Mouse (Mus musculus) lung, postnatal 0 days (tissue): ENCODE data around the gene Rps25. TPM values are rescaled to one million over a fixed set of nuclear protein-coding genes. Genes with fewer than 3 reads are reported as not detected.
"Not testable (repeated sequence)": the region's sequence is repeated elsewhere in the genome, so short reads cannot be mapped to it uniquely, and the experiment has no call there.

Source experiments
- ATAC-seq: fragments of 200-750 bp; cut with Nextera tagmentation; 2 replicates; pipeline ENCODE4 v1.8.0; 2017; ENCODE audit warnings: moderate library complexity
- DNase-seq: peaks from one replicate; pipeline ENCODE4 v3.0.0-alpha.2; 2016; ENCODE audit warnings: low spot score
- H3K27ac ChIP-seq: fragments of 300-500 bp; sonication (generic); 2 replicates; pipeline ENCODE4 v1.5.1; 2014; ENCODE audit warnings: antibody characterized with exemption, mild to moderate bottlenecking, low read length, mixed read lengths
- H3K27me3 ChIP-seq: fragments of 300-500 bp; sonication (generic); replicated peaks from 2 replicates; pipeline ENCODE4 v1.6.1; 2014; ENCODE audit warnings: low read length, mixed read lengths; ENCODE audit not compliant: insufficient read depth
- H3K36me3 ChIP-seq: fragments of 300-500 bp; sonication (generic); 2 replicates; pipeline ENCODE4 v1.6.1; 2014; ENCODE audit warnings: low read length, mixed read lengths; ENCODE audit not compliant: insufficient read depth
- H3K4me1 ChIP-seq: fragments of 300-500 bp; sonication (generic); 2 replicates; pipeline ENCODE4 v1.6.1; 2014; ENCODE audit warnings: antibody characterized with exemption, low read depth, low read length, mixed read lengths; ENCODE audit not compliant: insufficient read depth
- H3K4me2 ChIP-seq: fragments of 300-500 bp; sonication (generic); replicated peaks from 2 replicates; pipeline ENCODE4 v1.6.1; 2014; ENCODE audit warnings: low read depth, mild to moderate bottlenecking, low read length, moderate library complexity, mixed read lengths
- H3K4me3 ChIP-seq: fragments of 300-500 bp; sonication (generic); 2 replicates; pipeline ENCODE4 v1.5.1; 2014; ENCODE audit warnings: low read depth, low read length
- H3K9ac ChIP-seq: fragments of 300-500 bp; sonication (generic); replicated peaks from 2 replicates; pipeline ENCODE4 v1.6.1; 2014; ENCODE audit warnings: low read depth, mild to moderate bottlenecking
- H3K9me3 ChIP-seq: fragments of 300-500 bp; sonication (generic); 2 replicates; pipeline ENCODE4 v1.6.1; 2016; ENCODE audit warnings: low read length, mixed read lengths
- CTCF ChIP-seq: IDR thresholded peaks from 2 replicates; pipeline ENCODE4 v1.5.1; 2016; ENCODE audit warnings: antibody characterized with exemption, mild to moderate bottlenecking
- EP300 ChIP-seq: IDR thresholded peaks from 2 replicates; pipeline ENCODE4 v1.6.1; 2016; ENCODE audit warnings: antibody characterized with exemption, mild to moderate bottlenecking, control low read depth
- WGBS: fragments of 180-500 bp; shearing (Covaris S2); extraction: QIAGEN DNeasy Blood & Tissue Kit; methylation state at CpG from one replicate; pipeline ENCODE4 v1.1.7; 2014; 5-methylcytosine and 5-hydroxymethylcytosine counted together
- polyA plus RNA-seq: library from polyadenylated mRNA; unstranded; fragments of >200 nt; fragmentation: Nextera tagmentation; extraction: Ambion mirVana; gene quantifications from 2 replicates; pipeline ENCODE4 v1.2.1, GENCODE M21; 2015

Gene Rps25
- polyA plus RNA-seq, 1 experiment from 2014 or later: 2,031 TPM

GRCm38 (mm10) chr9:44399114-44399794, 7.7 kb upstream of the Rps25 start:
- Histone ChIP-seq H3K27me3 (no peaks in the 10 kb centered on the region), H3K4me1 (0 out of 2 replicates have a peak, but pooled peaks cover 6% of the 10 kb centered on the region), H3K27ac (no peak overlapping the region), H3K9ac (no peak overlapping the region), H3K9me3 (no peaks in the 10 kb centered on the region), H3K4me2 (no peak overlapping the region), H3K36me3 (peaks cover 23% of the 10 kb centered on the region), H3K4me3 (no peak overlapping the region)
- DNase-seq (no peak), ATAC-seq (no peak)
- no peak for TF ChIP-seq CTCF
- TF ChIP-seq EP300: no peak
- 75% methylated on average over 13 of the region's 13 CpGs for WGBS

- Histone ChIP-seq H3K9ac (no peak overlapping the region), H3K4me3 (no peak overlapping the region), H3K4me1 (0 out of 2 replicates have a peak, but pooled peaks cover 6% of the 10 kb centered on the region), H3K9me3 (no peaks in the 10 kb centered on the region), H3K27me3 (no peaks in the 10 kb centered on the region), H3K4me2 (no peak overlapping the region), H3K36me3 (peaks cover 23% of the 10 kb centered on the region), H3K27ac (no peak overlapping the region)
- ATAC-seq (no peak), DNase-seq (no peak)
- TF ChIP-seq EP300 (no peak), CTCF (no peak)
- 88% methylated on average over 6 of the region's 6 CpGs for WGBS
Observed at GRCm38 (mm10) chr9:44399795-44400114, 7.2 kb upstream of the Rps25 start.

- Histone ChIP-seq H3K4me3 (no peak overlapping the region), H3K9ac (no peak overlapping the region), H3K36me3 (peaks cover 23% of the 10 kb centered on the region), H3K4me1 (0 out of 2 replicates have a peak, but pooled peaks cover 5% of the 10 kb centered on the region), H3K9me3 (no peaks in the 10 kb centered on the region), H3K27ac (no peak overlapping the region), H3K4me2 (no peak overlapping the region), H3K27me3 (no peaks in the 10 kb centered on the region)
- ATAC-seq: no peak
- WGBS: 87% methylated on average over 4 of the region's 4 CpGs
- no peak for DNase-seq
- no peak for TF ChIP-seq CTCF
Observed at GRCm38 (mm10) chr9:44401081-44401480, 5.9 kb upstream of the Rps25 start.

GRCm38 (mm10) chr9:44405011-44405410, 1.9 kb upstream of the Rps25 start:
- Histone ChIP-seq H3K4me1 (peaks cover 3% of the 10 kb centered on the region; the same call in 1 of the 2 replicates), H3K4me2 (no peak overlapping the region), H3K9me3 (no peaks in the 10 kb centered on the region), H3K27ac (no peak overlapping the region), H3K36me3 (peaks cover 30% of the 10 kb centered on the region), H3K4me3 (no peak overlapping the region), H3K9ac (no peak overlapping the region), H3K27me3 (no peaks in the 10 kb centered on the region)
- DNase-seq (no peak), ATAC-seq (no peak)
- TF ChIP-seq CTCF (no peak), EP300 (no peak)
- WGBS: 52% methylated on average over 3 of the region's 3 CpGs

- DNase-seq: no peak
- WGBS: under 1% methylated on average over 24 of the region's 24 CpGs
Observed at GRCm38 (mm10) chr9:44407752-44408097, 786 bp downstream of the Rps25 start.

GRCm38 (mm10) chr9:44408693-44409092, 1.8 kb downstream of the Rps25 start:
- ATAC-seq, H3K4me3 ChIP-seq: not testable (repeated sequence)
- peak overlapping the region; percentile 89; the same call in 1 of the 2 replicates for H3K9ac ChIP-seq

More at GRCm38 (mm10) chr9:44407752-44408097, 786 bp downstream of the Rps25 start:
- Histone ChIP-seq H3K27me3 (no peaks in the 10 kb centered on the region), H3K4me1 (peaks cover 3% of the 10 kb centered on the region; the same call in 1 of the 2 replicates), H3K9ac (peak overlapping the region; percentile 89), H3K4me3 (peak overlapping the region; percentile 79), H3K4me2 (peak overlapping the region; percentile 56), H3K9me3 (no peaks in the 10 kb centered on the region), H3K36me3 (peaks cover 26% of the 10 kb centered on the region), H3K27ac (peak overlapping the region; percentile 90)
- TF ChIP-seq CTCF: no peak
- no peak for TF ChIP-seq EP300
- peak; percentile 33; the same call in 1 of the 2 replicates for ATAC-seq

More at GRCm38 (mm10) chr9:44408693-44409092, 1.8 kb downstream of the Rps25 start:
- Histone ChIP-seq H3K4me2 (peak overlapping the region; percentile 56; the same call in 1 of the 2 replicates), H3K36me3 (peaks cover 19% of the 10 kb centered on the region)
- H3K27me3 ChIP-seq, H3K4me1 ChIP-seq, H3K9me3 ChIP-seq, H3K27ac ChIP-seq, DNase-seq: not testable (repeated sequence)
- 76% methylated on average over 9 of the region's 9 CpGs for WGBS
